Mouse (Mus musculus) liver, adult 2 months (tissue): ENCODE results near the gene Agap1. TPM values are rescaled to one million over a fixed set of nuclear protein-coding genes. Genes with fewer than 3 reads are reported as not detected.
A peak's percentile ranks its signal among the peaks of the same experiment; 100 is the strongest.

Experiments used
- DNase-seq: peaks from one replicate; pipeline ENCODE4 v3.0.0-alpha.2; 2011; ENCODE audit warnings: low read depth, low spot score; ENCODE audit errors: extremely low read depth
- H3K27ac ChIP-seq: fragments of 200-500 bp; replicated peaks from 2 replicates; pipeline ENCODE4 v1.5.1; 2012; ENCODE audit warnings: low read depth, mild to moderate bottlenecking, control low read depth, inconsistent platforms, low read length; ENCODE audit not compliant: insufficient read depth
- H3K27me3 ChIP-seq: fragments of 200-500 bp; 2 replicates; pipeline ENCODE4 v1.6.1; 2012; ENCODE audit warnings: mild to moderate bottlenecking, moderate library complexity, low read length, inconsistent platforms; ENCODE audit not compliant: control insufficient read depth, insufficient read depth
- H3K36me3 ChIP-seq: fragments of 200-500 bp; 2 replicates; pipeline ENCODE4 v1.6.1; 2012; ENCODE audit warnings: low read length, inconsistent platforms; ENCODE audit not compliant: control insufficient read depth, insufficient read depth
- H3K4me1 ChIP-seq: fragments of 200-500 bp; 2 replicates; pipeline ENCODE4 v1.6.1; 2011; ENCODE audit warnings: low read length; ENCODE audit not compliant: control insufficient read depth, insufficient read depth
- H3K4me3 ChIP-seq: fragments of 200-500 bp; 2 replicates; pipeline ENCODE4 v1.5.1; 2011; ENCODE audit warnings: low read depth, mild to moderate bottlenecking, control low read depth, low read length, moderate library complexity; ENCODE audit not compliant: insufficient read depth
- H3K79me2 ChIP-seq: fragments of 200-500 bp; 2 replicates; pipeline ENCODE4 v1.6.1; 2012; ENCODE audit warnings: inconsistent platforms, mild to moderate bottlenecking, low read length, moderate library complexity; ENCODE audit not compliant: control insufficient read depth, insufficient read depth
- H3K9ac ChIP-seq: fragments of 200-500 bp; 2 replicates; pipeline ENCODE4 v1.6.1; 2012; ENCODE audit warnings: low read depth, mild to moderate bottlenecking, control low read depth, inconsistent platforms, low read length
- CTCF ChIP-seq: fragments of 200-500 bp; IDR thresholded peaks from 2 replicates; pipeline ENCODE4 v1.5.1; 2011; ENCODE audit warnings: low read depth, low read length, control low read depth
- POLR2A ChIP-seq: fragments of 200-500 bp; IDR thresholded peaks from 2 replicates; pipeline ENCODE4 v1.6.1; 2011; ENCODE audit warnings: low read length, control low read depth; ENCODE audit not compliant: insufficient read depth; ENCODE audit errors: extremely low read depth
- WGBS: fragments of 180-500 bp; shearing (Covaris S2); methylation state at CpG from one replicate; pipeline ENCODE4 v1.1.7; 2018; 5-methylcytosine and 5-hydroxymethylcytosine counted together
- polyA plus RNA-seq: library from polyadenylated mRNA; depleted of rRNA; stranded (reverse); fragments of >200 nt; gene quantifications from 2 replicates; pipeline ENCODE4 v1.2.3, GENCODE M21; 2012
- total RNA-seq: library from RNA; depleted of rRNA; stranded (reverse); fragments of >200 nt; gene quantifications from 2 replicates; pipeline ENCODE4 v1.2.3, GENCODE M21; 2014

The Agap1 gene
- total and polyA plus RNA-seq, 2 experiments, result 3.4 to 3.5 TPM

DNA sequence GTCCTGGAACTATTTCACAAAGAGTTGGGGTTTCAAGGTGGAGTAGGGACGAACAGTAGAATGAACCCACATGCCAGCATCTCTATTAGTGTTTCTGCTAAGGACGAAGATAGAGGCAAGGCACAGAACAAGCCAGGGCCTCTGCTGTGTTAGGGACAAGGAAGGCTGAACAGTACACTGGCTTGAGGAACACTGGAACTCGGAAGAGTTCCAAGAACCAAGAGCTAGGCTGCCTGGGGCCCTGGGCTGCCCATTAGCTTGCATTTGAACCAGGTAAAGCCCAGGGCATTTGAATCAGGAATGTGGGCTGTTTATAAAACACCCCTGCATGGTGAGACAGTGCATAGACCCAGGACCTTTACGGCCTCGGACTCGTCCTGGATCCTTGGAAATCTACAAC is 940 bp upstream of the Agap1 start:
- TF ChIP-seq CTCF, result no peak
- no peak for TF ChIP-seq POLR2A
- no peak for DNase-seq
- peaks cover 15% of the 10 kb centered on the region for H3K4me1 ChIP-seq
- H3K36me3 ChIP-seq, result no peaks in the 10 kb centered on the region
- H3K79me2 ChIP-seq, result peaks cover 9% of the 10 kb centered on the region
- H3K9ac ChIP-seq, result peak overlapping the region; percentile 79; the same call in 1 of the 2 replicates
- WGBS, result 44% methylated on average over 6 of the region's 6 CpGs
- H3K4me3 ChIP-seq, result peak overlapping the region; percentile 64; the same call in 1 of the 2 replicates
- no peaks in the 10 kb centered on the region for H3K27me3 ChIP-seq
- no peak overlapping the region for H3K27ac ChIP-seq

DNA sequence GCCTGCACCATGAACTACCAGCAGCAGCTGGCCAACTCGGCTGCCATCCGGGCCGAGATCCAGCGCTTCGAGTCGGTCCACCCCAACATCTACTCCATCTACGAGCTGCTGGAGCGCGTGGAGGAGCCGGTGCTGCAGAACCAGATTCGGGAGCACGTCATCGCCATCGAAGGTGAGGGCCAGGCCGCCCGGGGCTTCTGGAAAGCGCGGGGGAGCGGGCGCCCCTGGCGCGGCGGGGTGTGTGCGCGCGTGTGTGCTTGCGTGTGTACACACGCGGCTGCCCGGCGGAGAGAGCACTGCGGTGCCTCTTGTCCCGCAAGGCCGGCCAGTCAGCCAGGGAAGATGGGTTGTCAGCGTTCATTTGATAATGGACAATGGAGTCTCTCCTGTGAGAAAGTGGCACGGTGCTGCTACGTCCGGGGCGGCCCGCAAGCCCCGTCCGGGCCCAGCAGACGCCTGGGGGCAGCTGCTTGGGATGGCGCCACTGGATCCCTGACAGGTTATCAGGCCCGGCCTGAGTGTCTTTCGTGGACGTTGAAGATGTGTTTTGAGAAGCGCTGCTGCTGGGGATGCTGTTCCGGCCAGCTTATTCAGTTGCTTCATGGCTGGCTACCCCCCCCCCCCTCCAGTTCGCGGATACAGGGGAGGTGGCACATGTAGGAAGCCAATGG is 950 bp downstream of the Agap1 start:
- peaks cover 13% of the 10 kb centered on the region for H3K79me2 ChIP-seq
- DNase-seq, result peak; percentile 29
- peak overlapping the region; percentile 79 for H3K4me3 ChIP-seq
- no peak overlapping the region for H3K27ac ChIP-seq
- WGBS, result 1% methylated on average over 51 of the region's 51 CpGs
- TF ChIP-seq CTCF (no peak), POLR2A (no peak)
- H3K36me3 ChIP-seq, result no peaks in the 10 kb centered on the region
- peak overlapping the region; percentile 94 for H3K9ac ChIP-seq
- H3K27me3 ChIP-seq, result no peaks in the 10 kb centered on the region
- peaks cover 15% of the 10 kb centered on the region for H3K4me1 ChIP-seq

DNA sequence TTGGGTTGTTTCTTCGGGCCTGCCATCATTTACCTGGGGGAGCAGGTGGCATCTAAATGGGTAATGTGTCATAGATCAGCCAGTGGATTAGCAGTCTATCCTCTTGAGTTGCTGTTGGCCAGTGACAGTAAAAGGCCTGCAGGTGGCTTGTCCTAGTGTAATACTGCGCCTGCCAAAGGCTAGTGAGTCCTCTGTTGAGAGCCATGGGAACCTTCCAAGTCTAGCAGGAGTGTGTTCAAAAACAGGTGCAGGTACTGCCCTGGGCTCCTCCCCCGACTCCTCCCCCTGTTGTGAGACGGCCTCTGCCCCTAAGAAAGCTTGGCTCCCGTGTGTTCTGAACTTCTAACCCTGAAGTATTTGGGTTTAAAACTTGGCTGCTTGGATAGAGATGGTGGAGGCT is 1.9 kb downstream of the Agap1 start:
- Histone ChIP-seq H3K27ac (peak overlapping the region; percentile 29; the same call in 1 of the 2 replicates), H3K4me3 (no peak overlapping the region), H3K9ac (no peak overlapping the region), H3K79me2 (peaks cover 20% of the 10 kb centered on the region), H3K36me3 (no peaks in the 10 kb centered on the region), H3K27me3 (no peaks in the 10 kb centered on the region), H3K4me1 (peaks cover 15% of the 10 kb centered on the region)
- WGBS, result 25% methylated on average over 5 of the region's 5 CpGs
- peak; percentile 96 for DNase-seq
- no peak for TF ChIP-seq POLR2A
- peak; percentile 47; the same call in 1 of the 2 replicates for TF ChIP-seq CTCF

DNA sequence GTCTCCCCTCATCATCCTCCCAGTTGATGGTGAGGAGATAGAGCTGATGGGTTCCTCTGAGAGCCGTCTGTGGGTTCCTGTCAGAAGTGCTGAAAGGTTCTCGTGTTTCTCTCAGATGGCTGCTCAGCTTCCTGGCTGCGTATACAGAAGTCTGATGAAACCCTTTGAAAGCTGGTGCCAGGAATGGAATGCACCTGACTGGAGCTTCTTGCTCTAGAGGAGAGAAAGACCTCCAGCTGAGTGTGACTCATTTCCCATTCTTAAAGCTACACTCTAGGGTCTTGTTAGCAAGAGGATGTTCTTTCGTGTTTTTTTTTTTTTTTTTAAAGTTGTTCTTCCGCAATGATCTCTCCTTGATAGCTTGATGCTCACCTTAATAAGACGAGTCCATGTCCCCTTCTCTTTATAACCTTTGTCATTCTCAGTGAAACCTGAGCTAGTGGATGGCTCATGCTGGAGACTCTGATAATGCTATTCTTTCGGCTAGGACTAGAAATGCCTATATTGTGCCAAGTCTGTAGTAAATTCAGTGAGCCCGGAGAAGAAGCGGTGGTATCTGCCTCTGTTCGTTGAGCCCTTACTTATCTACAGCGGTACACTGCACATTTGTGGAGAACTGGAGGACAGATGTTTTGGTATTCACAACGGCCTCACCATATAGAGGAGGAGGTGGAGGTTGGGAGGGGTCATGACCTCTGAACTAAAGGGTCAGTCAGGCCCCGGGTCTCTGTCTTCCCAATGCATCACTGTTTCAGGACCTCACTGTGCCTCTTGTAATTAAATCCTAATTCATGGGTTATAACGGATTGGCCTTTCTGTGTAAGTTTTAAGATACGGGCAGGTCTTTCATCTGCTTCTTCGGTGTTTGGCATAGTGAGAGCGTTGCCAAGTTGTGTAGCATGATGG is 2.8 kb downstream of the Agap1 start:
- no peak overlapping the region for H3K4me3 ChIP-seq
- H3K27ac ChIP-seq, result peak overlapping the region; percentile 29
- peak; percentile 46 for DNase-seq
- WGBS, result 75% methylated on average over 17 of the region's 17 CpGs
- H3K36me3 ChIP-seq, result no peaks in the 10 kb centered on the region
- peaks cover 17% of the 10 kb centered on the region for H3K4me1 ChIP-seq
- H3K79me2 ChIP-seq, result peaks cover 26% of the 10 kb centered on the region
- no peaks in the 10 kb centered on the region for H3K27me3 ChIP-seq
- no peak for TF ChIP-seq CTCF
- TF ChIP-seq POLR2A, result no peak
- H3K9ac ChIP-seq, result no peak overlapping the region

DNA sequence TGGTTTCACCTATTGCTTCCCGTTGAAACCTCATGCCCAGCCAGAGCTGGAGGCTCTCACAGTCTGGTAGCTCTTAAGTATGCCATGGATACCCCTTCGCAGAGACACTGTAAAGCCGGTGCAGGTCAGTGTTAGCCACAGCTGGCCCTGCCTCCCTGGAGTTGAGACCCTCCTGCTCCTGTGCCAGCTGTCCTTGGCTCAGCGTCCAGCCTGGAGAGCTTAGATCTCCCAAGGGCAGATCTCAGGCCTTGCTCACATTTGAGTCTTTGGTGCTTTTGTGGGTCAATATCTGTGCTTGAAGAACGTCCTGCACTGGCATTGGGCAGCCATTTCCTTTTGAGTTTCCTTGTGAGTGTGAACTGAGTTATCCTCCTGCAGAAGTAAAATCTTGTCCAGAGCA is 7.3 kb downstream of the Agap1 start:
- TF ChIP-seq CTCF, result no peak
- TF ChIP-seq POLR2A, result no peak
- Histone ChIP-seq H3K36me3 (no peaks in the 10 kb centered on the region), H3K27ac (no peak overlapping the region), H3K4me1 (peaks cover 8% of the 10 kb centered on the region), H3K4me3 (no peak overlapping the region), H3K79me2 (peaks cover 47% of the 10 kb centered on the region), H3K9ac (no peak overlapping the region), H3K27me3 (no peaks in the 10 kb centered on the region)
- 83% methylated on average over 5 of the region's 5 CpGs for WGBS
- DNase-seq, result no peak

DNA sequence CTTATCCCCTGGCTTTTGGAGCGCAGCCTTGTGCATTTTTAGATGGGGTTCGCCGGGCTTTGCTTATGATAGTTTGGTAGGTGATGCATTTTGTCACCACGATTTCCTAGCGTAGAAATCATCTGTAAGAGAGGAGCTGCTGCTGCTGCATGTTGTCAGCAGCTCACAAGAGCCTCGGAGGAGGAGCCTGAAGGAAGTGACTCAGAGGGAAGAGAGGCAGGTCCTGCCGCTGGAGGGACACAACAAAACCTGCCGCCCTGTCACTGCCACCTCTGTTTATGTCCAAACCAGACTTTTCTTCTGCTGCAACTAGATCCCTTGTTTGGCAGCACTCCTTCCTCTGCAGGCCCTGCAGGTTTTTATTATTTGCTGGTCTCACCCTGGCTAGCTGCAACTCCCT is 8.5 kb downstream of the Agap1 start:
- peaks cover 17% of the 10 kb centered on the region for H3K4me1 ChIP-seq
- no peaks in the 10 kb centered on the region for H3K36me3 ChIP-seq
- no peaks in the 10 kb centered on the region for H3K27me3 ChIP-seq
- 66% methylated on average over 8 of the region's 8 CpGs for WGBS
- no peak for TF ChIP-seq CTCF
- no peak for TF ChIP-seq POLR2A
- H3K9ac ChIP-seq, result no peak overlapping the region
- H3K79me2 ChIP-seq, result peaks cover 45% of the 10 kb centered on the region
- H3K4me3 ChIP-seq, result no peak overlapping the region
- H3K27ac ChIP-seq, result no peak overlapping the region
- DNase-seq, result no peak
